Mouse (Mus musculus): Measurements from ENCODE around the gene Abhd14b.

Abhd14b gene

DNA sequence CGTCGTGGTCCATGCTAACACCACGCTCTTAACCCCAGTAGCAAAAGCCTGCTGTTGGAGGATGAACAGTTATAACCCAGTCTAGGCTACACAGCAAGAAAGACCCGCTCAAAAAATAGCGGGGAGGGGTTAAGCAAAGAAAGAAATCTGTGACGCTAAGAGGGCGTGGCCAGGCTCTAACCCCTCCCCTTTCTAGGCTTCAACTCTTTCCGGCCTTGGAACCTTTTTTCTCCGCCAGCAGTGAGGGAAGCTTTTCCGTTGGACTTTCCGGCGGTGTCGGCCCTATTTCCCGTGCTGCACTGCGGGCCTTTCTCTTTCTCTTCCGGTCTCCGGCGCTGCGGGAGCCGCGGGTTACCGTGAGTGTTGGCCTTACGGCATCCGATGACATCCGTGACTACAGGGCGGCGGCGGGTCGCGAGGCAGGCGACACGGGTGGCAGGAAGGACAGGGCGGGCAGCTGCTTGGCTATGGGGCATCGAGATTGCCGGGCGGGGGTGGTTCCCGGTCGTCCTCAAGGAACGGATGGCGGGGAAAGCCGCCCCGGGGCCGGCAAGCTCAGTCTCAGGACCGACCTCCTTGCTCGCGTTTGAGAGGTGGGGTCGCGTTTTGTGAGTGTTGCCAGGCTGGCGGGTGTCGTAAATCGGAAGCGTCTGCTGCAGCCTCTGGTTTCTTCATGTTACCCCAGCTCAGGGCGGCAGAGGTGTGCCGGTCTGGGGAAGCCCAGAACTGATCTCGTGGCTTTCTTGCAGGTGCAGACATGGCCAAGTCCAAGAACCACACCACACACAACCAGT lies 17.8 kb upstream of the Abhd14b start, which contains the start of gene Rpl29:
Rpl29 (plus strand) TSS at position 234 of the 794 bp plus-strand sequence.
- DNase-seq (ENCODE audit: low spot score) = peak; percentile 93

DNA sequence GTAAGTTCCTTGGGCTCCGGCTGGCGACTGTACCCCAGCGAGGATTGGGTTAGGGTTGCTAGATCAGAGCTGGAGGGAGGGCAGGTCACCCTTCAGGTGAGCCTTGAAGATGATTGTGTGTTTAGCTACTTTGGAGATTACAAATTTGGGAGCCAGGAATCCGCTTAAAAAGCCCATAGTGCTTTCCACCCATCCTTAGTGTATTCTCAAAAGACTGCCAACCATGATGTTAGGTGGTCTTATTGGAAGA lies 17.3 kb upstream of the Abhd14b start:
- no peak for DNase-seq (ENCODE audit: low spot score)

GRCm38 (mm10) chr9:106433389-106433788 lies 13.9 kb upstream of the Abhd14b start:
- DNase-seq (ENCODE audit: low spot score) = no peak

- DNase-seq (ENCODE audit: low spot score) = no peak
Observed at GRCm38 (mm10) chr9:106436566-106436965, 10.7 kb upstream of the Abhd14b start.

- DNase-seq (ENCODE audit: low spot score) = no peak
Observed at GRCm38 (mm10) chr9:106442680-106443079, 4.6 kb upstream of the Abhd14b start.

- DNase-seq (ENCODE audit: low spot score) = no peak
Observed at GRCm38 (mm10) chr9:106444836-106445235, 2.4 kb upstream of the Abhd14b start.

DNA sequence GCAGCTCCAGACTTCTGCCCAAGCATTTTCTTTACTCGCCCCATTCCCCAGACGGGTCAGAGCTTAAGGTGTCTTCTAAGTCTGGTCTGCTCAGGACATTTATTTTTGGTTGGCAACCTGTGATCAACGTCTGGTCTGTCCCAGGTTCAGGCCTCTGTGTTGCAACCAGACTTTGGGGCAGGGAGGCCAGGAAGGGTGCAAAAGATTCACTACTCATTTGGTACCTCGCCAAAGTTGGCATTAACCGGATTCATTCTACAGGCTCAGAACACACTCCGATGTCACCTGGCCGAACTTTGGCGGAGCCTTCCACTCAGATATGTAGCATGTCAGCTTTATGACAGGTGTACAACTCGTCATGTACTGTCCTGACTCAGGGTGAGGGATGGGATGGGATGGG lies 692 bp downstream of the Abhd14b start:
- DNase-seq (ENCODE audit: low spot score) = no peak

DNA sequence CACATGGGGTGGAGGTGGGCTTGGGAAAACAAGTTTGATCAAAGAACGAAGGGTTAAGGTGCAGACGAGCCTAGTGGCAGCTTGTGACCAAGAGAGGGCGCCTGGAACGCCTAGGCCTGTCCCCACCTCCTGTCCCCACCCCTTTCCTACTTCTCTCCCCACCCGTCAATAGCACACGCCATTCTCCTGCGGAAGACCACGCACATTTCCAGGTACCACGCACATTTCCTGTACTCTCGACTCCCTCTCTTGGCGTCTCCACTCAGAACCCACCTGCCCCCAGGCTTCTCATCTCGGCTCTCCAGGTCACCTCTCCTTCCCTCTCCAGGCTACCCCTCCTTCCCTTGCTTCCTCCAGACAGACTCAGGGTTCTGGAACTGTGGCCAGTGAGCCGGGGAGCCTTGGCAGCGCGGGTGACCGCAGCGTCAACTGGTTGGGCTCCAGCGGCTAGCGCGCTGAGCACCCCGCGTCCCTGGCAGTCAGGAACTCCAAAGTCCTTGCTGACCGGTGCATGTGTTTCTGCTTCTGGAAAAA lies 1.3 kb downstream of the Abhd14b start:
- peak; percentile 59 for DNase-seq (ENCODE audit: low spot score)

GRCm38 (mm10) chr9:106449947-106450346 lies 2.7 kb downstream of the Abhd14b start:
- DNase-seq (ENCODE audit: low spot score) = no peak

DNA sequence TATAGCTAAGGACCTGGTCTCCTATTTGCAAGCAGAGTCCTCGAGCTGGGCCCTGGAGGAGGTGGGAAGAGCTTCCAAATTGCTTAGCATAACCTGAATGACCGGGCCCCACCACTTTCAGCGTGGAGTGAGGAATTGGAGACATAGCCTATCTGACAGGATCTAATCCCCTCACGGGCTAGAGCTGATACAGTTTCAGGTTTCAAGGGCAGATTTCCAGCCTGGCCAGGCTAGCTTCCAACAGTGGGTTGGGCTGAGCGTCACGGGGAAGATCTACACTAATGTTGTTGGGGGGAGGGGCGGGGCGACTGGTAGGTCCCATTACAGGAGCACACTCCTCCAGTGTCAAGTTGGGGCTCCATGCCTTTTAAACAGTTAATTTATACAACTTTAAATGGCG lies 3.4 kb downstream of the Abhd14b start:
- DNase-seq (ENCODE audit: low spot score) = no peak

DNA sequence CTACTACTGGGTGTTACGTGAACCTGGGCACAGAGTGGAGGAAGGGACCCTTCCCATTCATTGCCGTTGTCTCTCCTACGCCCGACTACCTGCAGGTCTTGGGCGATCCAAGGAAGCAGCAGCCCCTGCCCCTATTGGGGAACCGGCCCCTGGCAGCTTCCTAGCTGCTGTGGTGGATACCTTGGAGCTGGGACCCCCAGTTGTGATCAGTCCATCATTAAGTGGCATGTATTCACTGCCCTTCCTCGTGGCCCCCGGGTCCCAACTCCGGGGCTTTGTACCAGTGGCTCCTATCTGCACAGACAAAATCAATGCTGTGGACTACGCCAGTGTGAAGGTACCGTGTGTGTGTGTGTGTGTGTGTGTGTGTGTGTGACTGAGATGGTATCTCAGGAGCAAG lies 4.0 kb downstream of the Abhd14b start:
- DNase-seq (ENCODE audit: low spot score) = no peak

DNA sequence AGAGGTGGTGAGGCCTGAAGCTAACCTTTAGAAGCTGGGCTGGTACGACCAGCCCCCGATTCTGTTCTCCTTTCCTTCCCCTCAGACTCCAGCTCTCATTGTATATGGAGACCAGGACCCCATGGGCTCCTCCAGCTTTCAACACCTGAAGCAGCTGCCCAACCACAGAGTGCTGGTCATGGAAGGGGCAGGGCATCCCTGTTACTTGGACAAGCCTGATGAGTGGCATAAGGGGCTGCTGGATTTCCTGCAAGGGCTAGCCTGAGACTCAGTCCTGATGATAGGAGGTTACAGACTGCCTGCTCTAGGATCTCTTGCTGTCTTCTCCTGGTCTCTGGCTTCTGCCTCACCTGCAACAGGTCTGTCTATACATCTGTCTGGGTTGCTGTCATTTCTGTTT lies 4.6 kb downstream of the Abhd14b start:
- no peak for DNase-seq (ENCODE audit: low spot score)

DNA sequence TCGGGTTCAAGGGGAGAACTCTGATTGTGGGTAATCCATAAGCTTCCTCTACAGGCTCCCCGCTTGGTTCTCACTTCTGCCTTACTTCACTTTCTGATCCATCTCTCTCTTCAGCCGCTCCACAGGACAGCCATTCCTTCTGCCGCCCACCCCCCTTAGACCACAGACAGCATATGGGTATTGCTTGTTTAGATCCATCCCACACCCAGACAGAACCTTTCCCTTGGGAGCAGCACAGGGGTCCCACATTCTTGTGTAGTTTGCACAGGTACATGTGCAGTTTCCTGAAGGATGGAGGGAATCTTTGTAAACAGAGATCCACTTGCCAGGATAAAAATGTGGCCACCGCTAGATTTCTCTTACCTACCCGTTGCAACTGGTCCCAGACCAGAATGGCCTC lies 5.1 kb downstream of the Abhd14b start:
- DNase-seq (ENCODE audit: low spot score) = no peak

DNA sequence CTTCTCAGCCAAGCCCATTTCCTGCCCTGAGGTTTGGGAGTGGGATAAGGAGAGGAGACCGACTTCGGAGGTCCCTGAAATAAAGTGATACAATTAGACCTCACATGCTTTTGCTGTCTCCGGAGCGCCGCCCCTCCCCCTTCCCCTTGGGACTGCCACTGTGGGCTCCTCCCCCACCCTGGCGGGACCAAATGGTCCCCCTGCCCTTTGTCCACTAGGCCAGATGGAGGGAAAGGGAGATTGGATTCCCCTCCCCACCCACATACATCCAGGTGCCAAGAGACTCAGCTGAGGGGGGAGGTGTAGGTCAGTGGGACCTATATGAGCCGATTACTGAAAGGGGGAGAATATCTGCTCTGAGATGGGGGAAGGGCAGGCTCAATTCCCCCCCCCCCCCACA lies 5.6 kb downstream of the Abhd14b start:
- peak; percentile 52 for DNase-seq (ENCODE audit: low spot score)

DNA sequence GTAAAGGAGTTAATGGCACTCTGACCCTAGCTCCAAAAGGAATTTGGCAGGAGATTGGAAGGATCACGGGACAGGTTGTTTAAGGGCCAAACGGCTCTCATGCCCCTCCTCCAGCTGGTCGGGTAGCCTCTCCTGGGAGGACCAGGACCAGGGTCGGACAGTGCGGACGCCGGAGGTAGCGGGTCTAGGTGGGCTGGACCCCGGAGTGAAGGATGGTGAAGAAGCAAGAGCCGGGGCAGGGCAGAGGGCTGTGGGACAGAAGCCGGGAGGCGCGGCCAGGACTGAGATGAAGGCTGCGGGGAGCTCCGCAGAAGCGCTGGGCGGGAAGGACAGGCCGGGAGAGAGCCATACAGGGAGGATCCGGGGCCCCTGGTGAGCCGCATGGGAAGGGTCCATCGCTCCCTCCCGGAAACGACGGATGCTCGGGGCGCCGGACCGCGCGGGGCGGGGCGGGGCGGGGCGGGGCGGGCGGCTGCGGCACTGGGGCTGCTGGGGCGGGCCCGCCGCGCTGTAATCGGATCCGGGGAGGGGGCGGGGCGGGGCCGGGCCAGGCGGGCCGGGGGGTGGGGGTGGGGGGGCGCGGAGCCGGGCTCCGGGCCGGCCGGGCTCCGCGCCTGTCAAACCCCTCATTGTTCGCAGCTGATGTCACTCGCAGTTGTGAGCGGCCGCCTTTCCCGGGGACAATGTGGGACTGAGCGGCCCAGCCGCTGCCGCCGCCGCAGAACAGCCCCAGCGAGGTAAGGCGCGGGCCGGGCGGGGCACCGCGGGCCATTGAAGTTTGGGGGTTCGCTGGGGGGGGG lies 6.2 kb downstream of the Abhd14b start, which contains the start of gene Pcbp4:
Pcbp4 (plus strand) TSS at position 21 of the 800 bp plus-strand sequence.
- DNase-seq (ENCODE audit: low spot score) = peak; percentile 49

DNA sequence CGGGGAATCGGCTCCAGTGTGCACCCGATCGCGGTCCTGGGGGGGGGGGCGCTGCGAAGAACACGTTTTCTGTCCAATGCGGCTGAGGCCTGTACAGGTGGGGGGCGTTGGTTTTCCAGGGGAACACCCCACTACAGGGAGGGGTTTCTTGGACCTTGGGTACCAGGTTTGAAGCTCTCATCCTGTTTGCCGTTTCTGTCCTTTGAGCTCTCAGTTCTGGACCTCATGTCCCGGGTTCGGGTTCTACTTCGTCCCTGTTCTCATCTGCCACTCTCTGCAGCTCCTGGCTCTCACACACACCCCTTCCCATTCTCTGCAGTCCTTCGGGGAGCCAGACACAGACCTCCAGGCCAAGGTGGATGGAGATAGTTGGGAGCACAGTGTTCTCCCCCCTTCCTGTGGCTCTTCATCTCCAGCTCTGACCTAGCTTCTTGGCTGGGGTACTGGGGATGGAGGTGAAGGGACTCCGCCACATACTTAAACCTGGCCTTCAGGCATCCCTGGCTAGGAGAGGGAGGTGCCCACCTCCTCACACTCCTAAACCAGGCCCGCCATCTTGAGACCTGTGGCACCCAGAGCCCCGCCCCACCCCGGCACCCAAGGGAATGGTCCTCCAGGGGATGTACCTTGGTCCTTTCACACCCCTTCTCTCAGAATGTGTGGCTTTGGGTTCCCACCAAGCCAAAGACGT lies 7.0 kb downstream of the Abhd14b start:
- no peak for DNase-seq (ENCODE audit: low spot score)

DNA sequence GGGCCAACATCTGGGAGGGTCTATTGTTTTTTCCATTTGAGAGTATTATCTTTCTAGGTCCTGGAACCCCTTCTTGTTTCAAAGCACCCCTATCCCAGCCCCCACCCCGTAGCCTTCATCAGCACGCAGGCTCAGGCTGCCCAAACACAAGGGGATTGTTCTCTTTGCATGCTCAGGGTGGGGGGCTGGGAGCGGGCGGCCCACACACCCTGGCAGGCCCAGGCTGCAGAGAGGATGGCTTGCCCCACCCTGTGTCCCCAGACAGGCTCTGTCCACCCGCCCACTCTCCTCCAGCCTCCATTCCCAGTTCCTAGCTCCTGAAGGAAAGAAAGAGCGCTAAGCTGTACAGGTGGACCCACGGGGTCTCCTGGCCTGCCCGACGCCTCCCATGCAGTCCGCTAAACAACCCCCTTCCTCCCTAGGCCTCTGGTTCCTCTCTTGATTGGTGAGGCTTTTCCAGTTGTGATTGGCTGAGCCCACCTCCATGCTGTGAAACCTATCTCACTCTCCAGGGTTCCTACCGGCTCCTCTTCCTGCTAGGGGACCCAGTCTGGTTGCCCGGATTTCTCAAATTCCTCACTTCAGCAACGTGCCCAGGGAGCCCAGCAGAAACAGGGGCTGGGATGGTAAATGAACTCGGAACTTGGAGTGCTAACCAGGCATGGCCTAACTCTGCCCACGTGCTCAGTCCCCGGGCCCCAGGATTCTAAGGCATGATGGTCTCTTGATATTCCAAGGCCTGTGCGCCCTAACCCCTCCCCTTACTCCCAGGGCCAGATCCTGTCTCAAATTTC lies 7.8 kb downstream of the Abhd14b start:
- DNase-seq (ENCODE audit: low spot score) = no peak

DNA sequence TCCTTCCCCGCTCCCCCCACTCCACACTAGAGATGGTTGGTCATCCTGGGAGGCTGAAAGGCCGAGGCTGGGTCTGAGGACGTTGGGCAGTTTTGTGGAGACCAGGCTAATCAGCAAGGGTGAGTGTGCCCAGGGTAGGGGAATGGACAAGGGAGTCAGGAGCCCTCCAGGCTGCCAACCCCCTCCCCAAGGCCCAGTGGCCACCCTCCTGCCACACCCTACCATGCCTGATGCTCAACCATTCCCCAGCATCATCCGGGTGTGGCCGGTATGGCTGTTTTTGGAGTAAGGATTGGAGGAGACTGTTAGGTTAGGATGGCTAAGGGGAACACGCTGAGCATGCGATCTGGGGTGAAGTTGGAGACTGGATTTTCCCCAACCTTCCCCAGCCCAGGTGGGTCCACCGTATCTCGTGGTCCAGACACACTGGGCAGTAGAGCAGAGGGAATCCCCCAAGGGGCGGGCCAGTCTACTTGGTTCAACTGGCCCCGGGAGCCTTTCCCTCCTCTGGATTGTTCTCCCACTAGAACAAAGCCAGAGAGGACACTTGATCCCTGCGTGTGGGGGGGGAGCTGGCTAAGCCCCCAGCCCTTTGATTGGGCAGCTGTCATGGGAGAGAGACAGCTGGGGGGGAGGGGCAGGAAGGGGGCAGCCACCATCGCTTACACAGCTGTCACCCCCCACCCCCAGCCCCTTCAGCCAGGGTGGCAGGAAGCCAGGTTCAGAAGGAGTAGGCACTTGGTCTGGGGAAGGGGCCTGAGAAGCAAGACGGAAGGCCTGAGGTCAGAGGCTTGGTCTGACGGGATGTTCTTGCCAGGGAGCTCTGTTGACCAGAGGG lies 9.3 kb downstream of the Abhd14b start:
- no peak for DNase-seq (ENCODE audit: low spot score)

DNA sequence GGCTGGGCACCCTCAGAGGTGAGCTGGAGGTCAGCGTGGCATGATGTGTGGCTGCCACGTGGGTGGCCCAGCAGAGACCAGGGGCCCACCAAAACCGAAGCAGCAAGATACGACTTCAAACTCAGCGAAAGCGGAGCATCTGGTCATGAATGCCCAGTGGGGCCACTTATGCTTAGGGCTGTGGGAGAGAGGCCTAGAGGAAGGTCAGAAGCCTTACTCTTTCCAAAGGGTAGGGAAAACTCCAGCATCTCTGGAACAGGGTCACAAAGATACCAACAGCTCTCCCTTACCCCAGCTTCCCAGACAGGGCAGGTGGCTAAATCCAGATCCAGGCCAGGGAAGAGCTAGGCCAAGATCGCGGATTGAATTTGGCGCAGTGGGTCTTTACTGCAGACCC lies 9.9 kb downstream of the Abhd14b start:
- no peak for DNase-seq (ENCODE audit: low spot score)

- no peak for DNase-seq (ENCODE audit: low spot score)
Observed at GRCm38 (mm10) chr9:106457920-106458319, 10.7 kb downstream of the Abhd14b start.

GRCm38 (mm10) chr9:106459946-106460345 lies 12.7 kb downstream of the Abhd14b start:
- DNase-seq (ENCODE audit: low spot score) = no peak

Measured in testis, postnatal 14 days (tissue).